Mouse (Mus musculus) ES-Bruce4 (cell line): ENCODE measurements at regions not wholly inside any gene's neighbourhood (a gene's known extent, or its start where the extent isn't known, plus 50 kb on each side); places are given as distances from the start of the nearest gene placed in this dataset.

Experiments used
- H3K27ac ChIP-seq: 2 replicates; pipeline ENCODE4 v1.5.1; 2012; ENCODE audit warnings: low read length, inconsistent platforms; ENCODE audit not compliant: insufficient read depth
- H3K27me3 ChIP-seq: 2 replicates; pipeline ENCODE4 v1.6.1; 2012; ENCODE audit warnings: mild to moderate bottlenecking, low read length, inconsistent platforms; ENCODE audit not compliant: control insufficient read depth, poor library complexity, insufficient read depth, severe bottlenecking
- H3K36me3 ChIP-seq: 2 replicates; pipeline ENCODE4 v1.6.1; 2012; ENCODE audit warnings: inconsistent platforms, mild to moderate bottlenecking, low read length, moderate library complexity; ENCODE audit not compliant: control insufficient read depth, poor library complexity, insufficient read depth, severe bottlenecking
- H3K4me1 ChIP-seq: one replicate; pipeline ENCODE4 v1.8.1; 2011; ENCODE audit warnings: low read length; ENCODE audit not compliant: control insufficient read depth, insufficient read depth
- H3K4me3 ChIP-seq: 2 replicates; pipeline ENCODE4 v1.5.1; 2011; ENCODE audit warnings: low read depth, mild to moderate bottlenecking, low read length
- H3K9ac ChIP-seq: 2 replicates; pipeline ENCODE4 v1.6.1; 2012; ENCODE audit warnings: low read depth, mild to moderate bottlenecking, inconsistent platforms; ENCODE audit not compliant: poor library complexity, severe bottlenecking
- H3K9me3 ChIP-seq: replicated peaks from 2 replicates; pipeline ENCODE4 v1.6.1; 2012; ENCODE audit warnings: mild to moderate bottlenecking, low read length, inconsistent platforms; ENCODE audit not compliant: control insufficient read depth, poor library complexity, insufficient read depth, severe bottlenecking
- CTCF ChIP-seq: IDR thresholded peaks from one replicate; pipeline ENCODE4 v1.8.1; 2011; ENCODE audit warnings: low read depth, low read length
- EP300 ChIP-seq: IDR thresholded peaks from 2 replicates; pipeline ENCODE4 v1.6.1; 2011; ENCODE audit warnings: low read depth, low read length; ENCODE audit not compliant: insufficient read depth
- POLR2A ChIP-seq: IDR thresholded peaks from one replicate; pipeline ENCODE4 v1.8.1; 2011; ENCODE audit warnings: low read length; ENCODE audit not compliant: insufficient read depth

GRCm38 (mm10) chr10:43756881-43757565 is 144.5 kb downstream of the Qrsl1 start:
- Histone ChIP-seq H3K4me1 (no peaks in the 10 kb centered on the region), H3K9me3 (no peaks in the 10 kb centered on the region), H3K9ac (no peak overlapping the region), H3K27ac (no peak overlapping the region), H3K27me3 (no peaks in the 10 kb centered on the region), H3K4me3 (no peak overlapping the region), H3K36me3 (no peaks in the 10 kb centered on the region)
- TF ChIP-seq POLR2A = no peak
- no peak for TF ChIP-seq EP300
- TF ChIP-seq CTCF = no peak

- Histone ChIP-seq H3K9ac (no peak overlapping the region), H3K36me3 (no peaks in the 10 kb centered on the region), H3K9me3 (no peaks in the 10 kb centered on the region), H3K4me1 (no peaks in the 10 kb centered on the region), H3K27me3 (no peaks in the 10 kb centered on the region), H3K27ac (no peak overlapping the region), H3K4me3 (no peak overlapping the region)
- TF ChIP-seq POLR2A = no peak
- no peak for TF ChIP-seq CTCF
- TF ChIP-seq EP300 = no peak
Measured at GRCm38 (mm10) chr10:43758124-43759025, 143.2 kb downstream of the Qrsl1 start.

DNA sequence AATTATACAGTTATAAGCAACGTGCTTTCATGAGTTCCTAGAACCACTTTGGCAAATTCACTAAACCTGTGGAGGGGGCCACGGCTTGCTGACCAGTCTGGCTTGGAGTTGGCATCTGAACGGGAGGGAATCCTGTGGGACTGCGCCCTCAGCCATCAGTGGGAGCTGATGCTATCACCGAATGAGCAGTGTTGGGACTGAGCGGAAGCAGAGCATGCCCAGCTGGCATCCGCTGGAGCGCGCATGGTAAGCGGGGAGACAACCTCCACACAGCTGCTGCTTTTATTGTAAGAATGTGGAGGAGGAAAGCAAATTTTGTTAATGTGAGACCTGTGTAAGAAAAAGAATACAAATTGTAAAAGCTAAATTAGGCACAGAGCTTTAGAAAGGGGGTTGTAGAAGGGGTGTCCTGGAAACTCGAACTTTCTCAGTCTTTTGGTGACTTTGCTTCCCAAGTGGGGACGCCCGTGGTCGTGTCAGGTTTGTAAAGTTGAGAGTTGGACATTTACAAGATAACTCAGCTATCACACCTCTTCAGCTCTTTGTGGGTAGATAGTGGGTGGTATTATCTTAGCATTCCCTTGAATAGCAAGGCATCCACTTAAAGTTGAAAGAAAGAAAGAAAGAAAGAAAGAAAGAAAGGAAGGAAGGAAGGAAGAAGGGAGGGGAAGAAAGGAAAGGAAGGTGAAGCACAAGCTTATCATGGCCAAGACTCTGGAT is 142.2 kb downstream of the Qrsl1 start:
- no peak for TF ChIP-seq EP300
- TF ChIP-seq POLR2A = no peak
- TF ChIP-seq CTCF = no peak
- no peak overlapping the region for H3K9ac ChIP-seq

DNA sequence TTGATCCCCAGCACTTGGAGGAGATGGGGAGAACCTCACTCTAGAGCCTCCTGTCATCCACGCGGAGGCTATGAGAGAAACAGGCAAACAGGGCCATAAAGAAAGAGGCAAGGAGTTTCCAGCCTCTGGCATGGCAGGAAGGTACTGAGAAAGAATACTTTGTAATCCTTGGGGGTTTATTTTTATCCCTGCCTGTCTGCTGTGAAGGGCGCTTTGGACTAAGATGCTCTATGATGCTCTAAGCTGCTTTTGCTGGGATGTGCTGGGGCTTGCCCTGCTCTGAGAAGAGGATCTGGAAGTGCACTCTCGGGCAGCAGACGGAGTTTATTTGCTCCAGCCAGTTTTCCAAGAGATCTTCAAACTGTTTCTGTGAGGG is 141.7 kb downstream of the Qrsl1 start:
- no peak for TF ChIP-seq CTCF
- TF ChIP-seq POLR2A = no peak
- TF ChIP-seq EP300 = no peak
- H3K4me1 ChIP-seq = no peaks in the 10 kb centered on the region
- no peak overlapping the region for H3K27ac ChIP-seq
- H3K9ac ChIP-seq = no peak overlapping the region
- no peak overlapping the region for H3K4me3 ChIP-seq
- H3K36me3 ChIP-seq = no peaks in the 10 kb centered on the region
- peaks cover 3% of the 10 kb centered on the region; the same call in 1 of the 2 replicates for H3K9me3 ChIP-seq
- H3K27me3 ChIP-seq = no peaks in the 10 kb centered on the region

More for the DNA sequence above, 142.2 kb downstream of the Qrsl1 start:
- Histone ChIP-seq H3K4me3 (no peak overlapping the region), H3K4me1 (no peaks in the 10 kb centered on the region), H3K9me3 (peaks cover 3% of the 10 kb centered on the region; the same call in 1 of the 2 replicates), H3K27me3 (no peaks in the 10 kb centered on the region), H3K36me3 (no peaks in the 10 kb centered on the region), H3K27ac (no peak overlapping the region)

DNA sequence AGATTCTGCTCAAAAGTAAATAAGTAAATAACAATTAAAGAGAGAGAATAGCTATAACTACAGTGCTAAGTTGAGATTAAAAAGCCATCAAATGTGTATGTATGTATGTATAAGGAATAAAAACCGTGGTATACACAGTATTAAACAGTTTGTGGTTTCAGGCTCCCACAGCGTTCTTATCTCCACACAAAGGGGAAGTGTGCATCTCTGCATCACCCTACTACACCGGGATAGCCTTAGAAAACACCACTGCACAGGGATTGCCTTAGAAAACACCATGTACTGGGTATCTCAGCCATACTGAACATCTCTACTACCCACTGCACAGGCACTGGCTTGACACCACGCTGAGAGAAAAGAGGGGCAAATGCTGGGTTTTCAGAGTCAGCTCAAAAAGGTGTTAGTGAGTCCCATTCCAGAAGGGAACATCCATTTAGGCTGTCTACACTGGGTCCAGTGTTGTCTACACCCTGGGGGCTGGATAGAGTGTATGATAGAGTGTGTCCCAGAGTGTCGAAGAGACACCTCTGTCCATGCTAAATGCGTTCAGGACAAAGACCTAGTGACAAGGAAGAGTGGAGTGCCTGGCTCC is 139.5 kb downstream of the Qrsl1 start:
- Histone ChIP-seq H3K36me3 (no peaks in the 10 kb centered on the region), H3K9me3 (peaks cover 3% of the 10 kb centered on the region; the same call in 1 of the 2 replicates), H3K4me3 (no peak overlapping the region), H3K4me1 (no peaks in the 10 kb centered on the region), H3K27ac (no peak overlapping the region), H3K27me3 (no peaks in the 10 kb centered on the region), H3K9ac (no peak overlapping the region)
- no peak for TF ChIP-seq CTCF
- TF ChIP-seq EP300 = no peak
- no peak for TF ChIP-seq POLR2A
